Mouse (Mus musculus) stomach, postnatal 0 days (tissue): ENCODE measurements around the gene Mrap2. TPM values are rescaled to one million over a fixed set of nuclear protein-coding genes. Genes with fewer than 3 reads are reported as not detected.
A peak's percentile ranks its signal among the peaks of the same experiment; 100 is the strongest.
"Not testable (repeated sequence)": the region's sequence is repeated elsewhere in the genome, so short reads cannot be mapped to it uniquely, and the experiment has no call there.

Experiments used
- ATAC-seq: fragments of 200-750 bp; cut with Nextera tagmentation; 2 replicates; pipeline ENCODE4 v1.8.0; 2017; ENCODE audit not compliant: low FRiP score, low TSS enrichment
- DNase-seq: peaks from one replicate; pipeline ENCODE4 v3.0.0-alpha.2; 2016; ENCODE audit warnings: low spot score
- H3K27ac ChIP-seq: fragments of 300-500 bp; sonication (generic); replicated peaks from 2 replicates; pipeline ENCODE4 v1.5.1; 2014; ENCODE audit warnings: mild to moderate bottlenecking, control low read depth
- H3K27me3 ChIP-seq: fragments of 300-500 bp; sonication (generic); 2 replicates; pipeline ENCODE4 v1.6.1; 2014; ENCODE audit warnings: low read length; ENCODE audit not compliant: control insufficient read depth, insufficient read depth
- H3K36me3 ChIP-seq: fragments of 300-500 bp; sonication (generic); 2 replicates; pipeline ENCODE4 v1.6.1; 2014; ENCODE audit warnings: low read length, mixed read lengths; ENCODE audit not compliant: control insufficient read depth, insufficient read depth
- H3K4me1 ChIP-seq: fragments of 300-500 bp; sonication (generic); replicated peaks from 2 replicates; pipeline ENCODE4 v1.6.1; 2014; ENCODE audit warnings: antibody characterized with exemption; ENCODE audit not compliant: control insufficient read depth, insufficient read depth
- H3K4me2 ChIP-seq: fragments of 300-500 bp; sonication (generic); replicated peaks from 2 replicates; pipeline ENCODE4 v1.6.1; 2014; ENCODE audit warnings: low read depth, mild to moderate bottlenecking, control low read depth, moderate library complexity
- H3K4me3 ChIP-seq: fragments of 300-500 bp; sonication (generic); 2 replicates; pipeline ENCODE4 v1.5.1; 2014; ENCODE audit warnings: low read depth, low read length, control low read depth
- H3K9ac ChIP-seq: fragments of 300-500 bp; sonication (generic); 2 replicates; pipeline ENCODE4 v1.6.1; 2014; ENCODE audit warnings: mild to moderate bottlenecking, low read length, control low read depth, mixed read lengths
- H3K9me3 ChIP-seq: fragments of 300-500 bp; sonication (generic); 2 replicates; pipeline ENCODE4 v1.6.1; 2016; ENCODE audit warnings: low read length; ENCODE audit not compliant: control insufficient read depth
- CTCF ChIP-seq: IDR thresholded peaks from 2 replicates; pipeline ENCODE4 v1.5.1; 2016; ENCODE audit warnings: antibody characterized with exemption, low read depth, mild to moderate bottlenecking, moderate library complexity
- EP300 ChIP-seq: optimal IDR thresholded peaks from 2 replicates; pipeline ENCODE3; 2016; ENCODE audit warnings: antibody characterized with exemption
- WGBS: fragments of 180-500 bp; shearing (Covaris S2); extraction: QIAGEN DNeasy Blood & Tissue Kit; methylation state at CpG from one replicate; pipeline ENCODE4 v1.1.7; 2014; 5-methylcytosine and 5-hydroxymethylcytosine counted together
- polyA plus RNA-seq: library from polyadenylated mRNA; unstranded; fragments of >200 nt; fragmentation: Nextera tagmentation; extraction: Ambion mirVana; gene quantifications from 2 replicates; pipeline ENCODE4 v1.2.1, GENCODE M21; 2015

Gene Mrap2
- polyA plus RNA-seq, 1 experiment from 2014 or later = 0.18 TPM

DNA sequence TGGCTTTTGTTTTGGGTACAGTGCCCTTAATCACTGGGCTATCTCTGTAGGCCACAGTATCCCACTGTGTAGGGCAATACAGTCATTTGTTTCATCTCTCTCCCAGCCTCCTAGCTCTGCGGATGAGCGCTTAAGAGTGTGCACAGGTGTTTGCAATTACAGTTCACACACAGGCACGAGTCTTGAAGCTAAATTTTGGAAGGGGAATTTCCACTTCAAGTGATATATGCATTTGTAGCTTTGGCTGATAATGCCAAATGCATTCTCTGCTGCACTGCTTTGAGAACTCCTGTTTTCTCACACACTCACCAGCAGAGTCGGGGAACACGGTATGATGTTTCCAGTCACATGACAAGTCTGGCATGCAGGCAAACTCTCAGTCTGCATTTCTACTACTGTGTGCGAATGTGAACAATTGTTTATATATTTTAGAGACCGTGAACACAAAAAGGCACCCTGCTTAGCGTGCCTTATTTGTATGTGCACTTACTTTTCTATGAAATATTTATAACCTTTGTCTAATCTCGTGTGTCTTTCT lies 22.1 kb upstream of the Mrap2 start:
- ATAC-seq = no peak
- Histone ChIP-seq H3K27me3 (no peaks in the 10 kb centered on the region), H3K4me3 (no peak overlapping the region), H3K9ac (no peak overlapping the region), H3K4me1 (no peaks in the 10 kb centered on the region), H3K36me3 (no peaks in the 10 kb centered on the region), H3K4me2 (no peak overlapping the region), H3K27ac (no peak overlapping the region), H3K9me3 (no peaks in the 10 kb centered on the region)
- DNase-seq = no peak
- TF ChIP-seq CTCF = no peak
- no peak for TF ChIP-seq EP300
- WGBS = 50% methylated on average over 9 of the region's 9 CpGs

GRCm38 (mm10) chr9:87127046-87127445 lies 17.1 kb upstream of the Mrap2 start:
- 80% methylated on average over 6 of the region's 6 CpGs for WGBS
- H3K9me3 ChIP-seq, H3K4me1 ChIP-seq, DNase-seq, H3K36me3 ChIP-seq, H3K9ac ChIP-seq, H3K27ac ChIP-seq, H3K27me3 ChIP-seq, ATAC-seq, H3K4me3 ChIP-seq, H3K4me2 ChIP-seq: not testable (repeated sequence)

DNA sequence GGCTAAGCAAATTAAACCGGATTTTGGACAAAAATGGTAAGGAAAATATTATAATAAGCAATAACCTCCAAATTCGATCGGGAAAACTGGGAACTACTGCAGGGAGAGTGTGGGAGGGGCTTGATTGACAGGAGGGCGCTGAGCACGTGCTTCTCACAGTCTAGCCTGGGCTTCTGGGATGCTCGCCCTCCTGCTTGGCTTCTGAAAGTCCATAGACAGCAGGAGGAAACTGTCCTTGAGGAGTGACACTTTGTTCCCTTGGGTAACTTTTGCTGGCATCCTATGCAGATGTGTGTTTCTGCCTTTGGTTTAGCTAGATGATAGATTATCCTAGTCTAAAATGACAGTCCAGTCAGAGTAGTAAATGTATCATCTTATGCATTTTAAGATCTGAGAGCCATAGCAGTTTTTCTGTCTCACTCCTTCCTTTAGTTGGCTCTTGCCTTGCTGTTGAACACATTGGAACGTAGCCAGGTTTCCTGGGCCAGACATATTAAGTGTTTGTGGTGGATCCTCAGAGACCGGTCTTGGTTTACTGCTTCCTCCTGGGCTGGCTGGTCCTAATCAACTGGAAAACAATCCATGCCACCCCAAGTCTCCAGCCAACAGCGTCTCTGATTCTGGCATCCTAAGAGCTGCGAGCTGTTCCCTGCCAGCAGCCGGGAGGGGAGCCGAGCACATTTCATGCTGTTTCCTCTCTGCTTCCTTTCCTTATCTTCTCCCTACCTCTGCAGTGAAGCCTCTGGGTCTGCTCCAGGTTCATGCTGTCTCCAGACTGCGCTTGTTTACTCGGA lies 8.1 kb upstream of the Mrap2 start:
- H3K4me3 ChIP-seq = no peak overlapping the region
- WGBS = 60% methylated on average over 14 of the region's 14 CpGs
- H3K36me3 ChIP-seq = no peaks in the 10 kb centered on the region
- no peak overlapping the region for H3K4me2 ChIP-seq
- no peak overlapping the region for H3K9ac ChIP-seq
- ATAC-seq (no peak), DNase-seq (no peak)
- TF ChIP-seq EP300 = no peak
- TF ChIP-seq CTCF = no peak
- no peaks in the 10 kb centered on the region for H3K27me3 ChIP-seq
- no peaks in the 10 kb centered on the region for H3K9me3 ChIP-seq
- no peak overlapping the region for H3K27ac ChIP-seq
- H3K4me1 ChIP-seq = no peaks in the 10 kb centered on the region

DNA sequence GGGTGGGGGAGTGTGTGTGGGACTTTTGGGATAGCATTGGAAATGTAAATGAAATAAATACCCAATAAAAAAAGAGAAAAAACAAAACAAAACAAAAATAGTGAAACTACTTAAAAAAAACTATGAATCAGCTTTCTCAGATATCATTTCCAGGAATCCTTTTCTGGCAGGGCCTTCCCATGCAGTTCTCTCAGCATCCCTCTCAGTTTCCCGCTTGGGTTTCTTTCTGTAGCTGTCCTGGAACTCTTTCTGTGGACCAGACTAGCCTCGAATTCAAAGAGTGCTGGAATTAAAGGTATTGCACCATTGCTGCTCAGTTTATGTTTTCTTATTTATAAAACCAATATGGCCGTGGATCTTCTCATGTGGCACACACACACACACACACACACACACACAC lies 1.0 kb upstream of the Mrap2 start:
- Histone ChIP-seq H3K27ac (no peak overlapping the region), H3K27me3 (no peaks in the 10 kb centered on the region), H3K4me2 (no peak overlapping the region), H3K36me3 (no peaks in the 10 kb centered on the region), H3K4me1 (no peaks in the 10 kb centered on the region), H3K9ac (no peak overlapping the region), H3K4me3 (no peak overlapping the region), H3K9me3 (no peaks in the 10 kb centered on the region)
- no peak for TF ChIP-seq EP300
- TF ChIP-seq CTCF = no peak
- ATAC-seq = no peak
- DNase-seq = no peak
- WGBS = 83% methylated on average over 3 of the region's 3 CpGs

DNA sequence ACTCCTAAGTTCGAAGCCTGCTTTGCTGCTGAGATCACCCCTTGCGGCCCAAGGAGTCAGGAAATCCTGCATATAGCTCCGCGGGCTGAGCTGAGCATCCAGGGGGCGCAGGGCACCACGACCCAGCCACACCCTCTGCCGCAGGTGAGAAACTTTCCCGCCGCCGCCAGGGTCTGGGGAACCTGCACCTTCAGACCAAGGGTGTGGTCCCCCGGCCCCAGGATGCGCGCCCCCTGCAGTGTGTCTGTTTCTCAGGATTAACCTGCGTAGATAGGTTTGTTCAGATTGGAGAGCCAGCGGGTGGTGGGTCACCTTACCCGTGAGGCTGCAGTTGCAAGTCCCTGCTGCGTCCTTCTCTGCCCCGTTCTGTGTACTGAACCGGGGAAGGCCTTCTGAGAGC lies 426 bp downstream of the Mrap2 start:
- no peaks in the 10 kb centered on the region for H3K27me3 ChIP-seq
- no peak overlapping the region for H3K9ac ChIP-seq
- no peak overlapping the region for H3K27ac ChIP-seq
- peak; percentile 16 for DNase-seq
- 2% methylated on average over 19 of the region's 19 CpGs for WGBS
- H3K9me3 ChIP-seq = no peaks in the 10 kb centered on the region
- no peak for ATAC-seq
- no peaks in the 10 kb centered on the region for H3K4me1 ChIP-seq
- H3K4me3 ChIP-seq = peak overlapping the region; percentile 20
- peak overlapping the region; percentile 47 for H3K4me2 ChIP-seq
- no peak for TF ChIP-seq EP300
- TF ChIP-seq CTCF = no peak
- no peaks in the 10 kb centered on the region for H3K36me3 ChIP-seq

- H3K4me2 ChIP-seq = no peak overlapping the region
- H3K4me1 ChIP-seq = no peaks in the 10 kb centered on the region
- no peak overlapping the region for H3K9ac ChIP-seq
- H3K36me3 ChIP-seq = no peaks in the 10 kb centered on the region
- 6% methylated on average over 15 of the region's 15 CpGs for WGBS
- peak overlapping the region; percentile 20; the same call in 1 of the 2 replicates for H3K4me3 ChIP-seq
- DNase-seq (peak; percentile 16), ATAC-seq (no peak)
- TF ChIP-seq CTCF (no peak), EP300 (no peak)
- H3K27me3 ChIP-seq = no peaks in the 10 kb centered on the region
- no peaks in the 10 kb centered on the region for H3K9me3 ChIP-seq
- no peak overlapping the region for H3K27ac ChIP-seq
Measured at GRCm38 (mm10) chr9:87145180-87145579, 1.1 kb downstream of the Mrap2 start.
